Mouse (Mus musculus) left cerebral cortex, postnatal 36 days (tissue): ENCODE measurements around the gene Dok1. TPM values are rescaled to one million over a fixed set of nuclear protein-coding genes. Genes with fewer than 3 reads are reported as not detected.

Experiments
- DNase-seq, 2 experiments: peaks; one replicate each; pipeline ENCODE4 v3.0.0; 2021 to 2022; ENCODE audit warnings: low spot score in 2 of 2, mixed read lengths in 1 of 2
- intact Hi-C: fragments of 180-260 bp; cut with DNase I; formaldehyde crosslinking; loops from one replicate; pipeline ENCODE4 v1.15.1; 2025
- total RNA-seq, 2 experiments: library from RNA; stranded (reverse); gene quantifications; 2 replicates each; pipeline ENCODE4 v1.2.3; 2021

Dok1 gene
- total RNA-seq, 2 experiments from 2014 or later = 1.9 to 2.3 TPM

GRCm38 (mm10) chr6:83023008-83023407, 10.3 kb downstream of the Dok1 start:
- intact Hi-C loops = no loop called here
- no peak for DNase-seq

- intact Hi-C loops = no loop called here
- DNase-seq = no peak
Measured at GRCm38 (mm10) chr6:83020836-83021593, 12.3 kb downstream of the Dok1 start.

DNA sequence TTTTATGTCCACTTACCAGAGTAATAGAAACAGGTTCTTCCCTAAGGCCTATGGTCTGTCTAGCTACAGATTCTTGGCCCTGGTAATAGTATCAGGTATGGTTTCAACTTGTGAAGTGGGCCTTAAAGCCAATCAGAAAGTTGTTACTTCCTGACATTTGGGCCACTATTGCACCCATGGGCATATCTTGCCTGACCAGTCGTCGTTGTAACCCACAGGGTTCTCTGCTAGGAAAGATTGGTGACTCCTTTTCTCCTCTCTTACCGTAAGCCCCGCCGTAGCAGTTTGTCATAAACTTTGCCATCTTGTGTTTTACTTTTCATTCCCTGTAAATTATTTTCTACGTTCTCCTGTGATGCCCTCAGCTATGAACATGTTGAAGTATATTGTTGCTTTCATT, 13.2 kb downstream of the Dok1 start:
- no peak for DNase-seq
- intact Hi-C loops = no loop called here

DNA sequence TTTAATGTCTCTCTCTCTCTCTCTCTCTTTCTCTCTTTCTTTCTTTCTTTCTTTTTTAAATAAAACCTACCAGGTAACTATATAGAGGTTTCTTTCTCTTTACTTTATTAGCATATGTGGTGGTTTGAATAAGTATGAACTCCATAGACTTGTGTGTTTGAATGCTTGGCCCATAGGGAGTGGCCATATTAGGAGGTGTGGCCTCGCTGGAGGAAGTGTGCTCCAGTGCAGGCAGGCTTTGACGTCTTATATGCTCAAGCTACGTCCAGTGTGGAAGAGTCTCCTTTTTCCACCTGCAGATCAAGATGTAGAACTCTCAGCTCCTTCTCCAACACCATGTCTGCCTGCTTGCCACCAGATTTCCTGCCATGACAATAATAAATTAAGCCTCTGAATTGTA, 14.2 kb downstream of the Dok1 start:
- DNase-seq = no peak
- intact Hi-C loops = no loop called here

- no peak for DNase-seq
Measured at GRCm38 (mm10) chr6:83017190-83017589, 16.1 kb downstream of the Dok1 start.

GRCm38 (mm10) chr6:83015749-83016148, 17.5 kb downstream of the Dok1 start:
- intact Hi-C loops = no loop called here
- DNase-seq = no peak

More at GRCm38 (mm10) chr6:83017190-83017589, 16.1 kb downstream of the Dok1 start:
- intact Hi-C loops = no loop called here

GRCm38 (mm10) chr6:83014482-83015466, 18.5 kb downstream of the Dok1 start:
- intact Hi-C loops = no loop called here
- no peak for DNase-seq

DNA sequence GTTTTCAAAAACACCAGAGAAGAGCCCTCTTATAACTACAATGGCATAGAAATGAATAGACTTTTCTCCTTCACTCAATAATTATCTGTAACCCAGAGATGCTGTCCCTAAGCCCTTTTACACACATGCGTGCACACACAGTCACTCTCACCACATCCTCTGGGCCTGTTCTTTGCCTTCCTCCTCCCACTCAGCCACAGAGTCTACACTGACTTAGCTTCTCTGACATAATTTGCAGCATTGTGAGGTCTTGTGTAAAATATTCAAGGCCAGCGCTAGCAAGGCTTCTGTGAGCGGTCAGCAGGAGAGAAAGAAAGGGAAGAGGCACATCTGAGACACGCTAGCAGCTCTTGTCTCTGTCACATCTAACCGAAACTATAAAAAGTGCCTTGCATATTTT, 19.8 kb downstream of the Dok1 start:
- intact Hi-C loops = no loop called here
- no peak for DNase-seq

- intact Hi-C loops = no loop called here
- no peak for DNase-seq
Measured at GRCm38 (mm10) chr6:83011756-83012155, 21.5 kb downstream of the Dok1 start.

DNA sequence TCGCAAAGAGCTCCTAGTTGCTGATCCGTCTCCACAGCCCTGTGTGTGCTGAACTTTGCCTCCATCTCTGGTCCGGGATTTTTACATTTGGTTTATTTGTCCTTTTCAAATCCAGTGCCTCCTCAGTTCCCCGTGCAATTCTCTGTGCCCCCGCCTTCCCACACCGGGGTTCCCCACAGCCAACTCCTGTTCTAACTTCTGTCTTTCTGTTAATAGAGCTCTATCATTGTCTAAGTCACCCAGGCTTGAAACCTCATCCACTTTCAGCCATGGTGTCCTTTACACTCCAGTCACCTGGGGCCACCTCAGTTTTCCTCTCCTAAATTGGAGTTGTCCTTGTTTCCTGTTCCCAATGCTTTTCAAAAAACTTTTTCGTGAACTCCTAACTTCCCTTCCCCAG, 22.0 kb downstream of the Dok1 start:
- intact Hi-C loops = no loop called here
- no peak for DNase-seq

DNA sequence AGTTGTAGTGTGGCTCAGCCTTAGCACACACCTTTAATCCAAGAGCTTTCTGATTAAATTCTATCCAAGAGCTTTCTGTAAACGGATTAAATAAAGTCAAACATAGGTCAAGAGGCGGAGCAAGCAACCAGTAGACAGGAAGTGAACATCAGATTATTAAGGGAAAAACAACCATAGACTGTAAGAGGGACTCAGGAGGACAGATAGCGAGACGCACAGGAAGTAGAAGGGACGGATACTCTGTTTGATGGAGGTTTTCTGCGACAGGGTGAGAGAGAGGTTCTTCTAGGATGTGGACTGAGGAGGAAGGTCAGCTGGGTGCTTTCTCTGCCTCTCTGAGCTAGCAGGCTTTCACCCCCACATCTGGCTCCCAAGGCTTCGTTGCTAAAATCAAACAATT, 23.3 kb downstream of the Dok1 start:
- DNase-seq = no peak
- intact Hi-C loops = no loop called here

DNA sequence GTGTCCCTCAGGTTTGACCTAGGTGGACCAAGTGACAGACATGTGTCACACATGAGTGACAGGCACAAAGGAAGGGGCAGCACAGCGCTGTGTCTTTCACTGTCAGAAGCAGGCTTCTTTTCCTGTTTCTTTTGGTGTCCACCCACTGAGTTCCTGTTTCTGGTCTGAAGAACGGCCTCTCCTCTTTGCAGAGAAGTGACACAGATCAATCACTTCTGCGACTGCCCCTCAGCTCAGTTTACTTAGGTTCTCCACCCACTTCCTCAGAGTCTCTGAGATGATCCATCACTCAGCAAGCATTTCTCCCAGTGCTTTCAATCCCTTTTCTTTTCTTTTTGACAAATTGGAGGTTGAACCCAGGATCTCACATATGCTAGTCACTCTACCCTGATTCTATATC, 24.6 kb downstream of the Dok1 start:
- no peak for DNase-seq
- intact Hi-C loops = no loop called here

- intact Hi-C loops = no loop called here
- no peak for DNase-seq
Measured at GRCm38 (mm10) chr6:83006114-83006513, 27.2 kb downstream of the Dok1 start.

GRCm38 (mm10) chr6:83005444-83006011, 27.7 kb downstream of the Dok1 start:
- intact Hi-C loops = no loop called here
- DNase-seq = no peak

- DNase-seq = no peak
- intact Hi-C loops = no loop called here
Measured at GRCm38 (mm10) chr6:83004872-83005271, 28.4 kb downstream of the Dok1 start.

GRCm38 (mm10) chr6:83004309-83004708, 29.0 kb downstream of the Dok1 start:
- intact Hi-C loops = no loop called here
- no peak for DNase-seq

DNA sequence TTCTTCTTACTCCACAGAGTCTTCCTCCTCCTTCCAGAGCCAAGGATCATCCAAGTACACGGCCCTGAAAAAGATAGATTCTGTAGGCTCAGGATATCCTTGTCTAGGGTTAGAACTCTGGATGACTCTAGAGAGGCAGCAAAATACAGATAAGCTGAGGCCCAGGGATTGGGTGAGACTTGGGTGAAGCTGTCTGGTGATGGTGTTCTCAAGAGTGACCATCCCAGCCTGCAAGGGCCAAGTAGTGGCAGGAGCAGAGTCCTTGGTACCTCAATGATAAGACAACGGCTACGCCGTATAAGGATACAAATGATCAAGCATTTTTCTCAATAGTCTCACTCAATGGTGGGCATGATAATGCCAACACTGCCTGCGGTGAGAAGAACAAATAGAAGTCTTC, 29.4 kb downstream of the Dok1 start:
- intact Hi-C loops = no loop called here
- DNase-seq = no peak

DNA sequence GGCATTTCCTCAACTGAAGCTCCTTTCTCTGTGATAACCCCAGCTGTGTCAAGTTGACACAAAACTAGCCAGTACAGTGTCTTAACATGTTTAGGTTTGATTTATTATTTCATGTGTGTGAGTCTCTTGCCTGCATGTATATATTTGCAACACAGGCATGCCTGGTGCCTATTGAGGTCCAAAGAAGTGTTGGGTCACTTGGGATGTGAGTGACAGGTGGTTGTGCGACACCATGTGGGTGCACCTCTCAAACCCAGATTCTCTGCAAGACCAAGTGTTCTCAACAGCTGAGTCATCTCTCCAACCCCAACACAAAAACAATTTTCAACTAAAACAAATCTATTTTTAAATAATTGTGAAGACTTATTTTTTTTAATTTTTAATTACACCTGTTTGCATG, 30.2 kb downstream of the Dok1 start:
- no peak for DNase-seq
- intact Hi-C loops = no loop called here

DNA sequence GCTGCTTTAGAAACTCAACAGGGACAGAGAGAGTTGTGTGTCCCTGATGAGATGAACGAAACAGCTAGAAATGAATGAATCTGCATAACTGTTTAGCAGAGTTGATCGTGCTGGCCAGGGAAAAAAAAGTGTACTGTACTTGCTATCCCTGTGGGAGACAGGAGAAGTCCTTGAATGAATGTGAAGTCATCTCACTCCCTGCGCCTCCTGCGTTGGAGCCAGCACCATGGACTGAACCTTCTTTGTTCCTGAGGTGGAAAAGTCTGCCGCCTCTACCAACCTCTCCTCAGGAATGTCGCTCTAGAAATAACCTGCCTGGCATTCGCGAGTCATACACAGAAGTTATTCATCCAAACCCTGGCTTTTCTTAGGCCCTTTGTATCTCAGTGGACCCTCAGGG, 33.3 kb downstream of the Dok1 start:
- intact Hi-C loops = loop anchor here (5.0 to 10.0 kb wide), 2 partner anchors 77 to 165 kb away; partner anchors contain the start of genes Dctn1 and Pcgf1
- DNase-seq = no peak

DNA sequence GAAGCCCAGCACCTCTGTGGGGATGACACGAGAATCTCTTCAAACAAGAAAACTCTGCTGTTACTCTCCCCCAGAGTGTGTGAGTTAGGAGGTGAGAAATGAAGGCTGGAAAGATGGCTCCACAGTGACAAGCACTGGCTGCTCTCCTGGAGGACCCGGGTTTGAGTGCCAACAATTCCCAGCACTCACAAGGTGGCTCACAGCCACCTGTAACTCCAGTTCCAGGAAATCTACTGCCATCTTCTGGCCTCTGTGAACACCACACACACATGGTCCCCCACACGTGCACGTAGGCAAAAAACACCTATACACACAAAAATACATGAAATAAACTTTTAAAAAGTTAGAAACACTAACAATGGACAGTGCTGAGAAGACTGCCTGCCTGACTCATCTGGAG, 34.9 kb downstream of the Dok1 start:
- DNase-seq = no peak
- intact Hi-C loops = loop anchor here (5.0 to 10.0 kb wide), 2 partner anchors 79 to 166 kb away; partner anchors contain the start of genes Dctn1 and Pcgf1
